Mouse (Mus musculus): ENCODE data around the gene Gstt4.

DNA sequence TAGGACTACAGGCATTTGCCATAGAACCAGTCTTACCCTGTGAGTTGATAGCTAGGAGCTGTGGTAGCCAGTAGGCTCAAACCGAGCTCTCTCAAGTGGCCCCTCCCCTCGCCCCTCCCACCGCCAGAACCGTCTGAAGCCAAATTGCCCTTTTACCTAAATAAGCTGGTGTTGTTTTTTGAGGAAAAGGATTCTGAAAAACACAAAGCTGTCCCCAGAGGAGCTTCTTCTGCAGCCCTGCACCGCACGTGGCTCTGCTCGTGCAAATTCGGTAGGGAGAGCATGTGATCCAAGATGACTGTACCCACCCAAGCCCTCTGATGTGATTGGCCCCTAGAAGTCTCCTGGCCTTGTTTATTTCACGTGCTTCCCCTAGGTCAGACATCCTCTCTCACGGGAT lies 13.0 kb upstream of the Gstt4 start:
- TF ChIP-seq CTCF (IDR thresholded peaks at IDR 0.05; ENCODE audit: insufficient read depth, low read depth, low read length) = no peak
- no peak for TF ChIP-seq POLR2A (IDR thresholded peaks at IDR 0.05; ENCODE audit: insufficient read depth, low read depth, low read length)
